Mouse (Mus musculus) hindlimb bud, embryonic 11.5 days (tissue): Measurements from ENCODE around the gene Fam186a.
"Not testable (repeated sequence)": the region's sequence is repeated elsewhere in the genome, so short reads cannot be mapped to it uniquely, and the experiment has no call there.

Experiments used
- DNase-seq: peaks from one replicate; pipeline ENCODE4 v3.0.0-alpha.2; 2012; ENCODE audit warnings: low read depth, low spot score; ENCODE audit errors: extremely low spot score

The Fam186a gene

DNA sequence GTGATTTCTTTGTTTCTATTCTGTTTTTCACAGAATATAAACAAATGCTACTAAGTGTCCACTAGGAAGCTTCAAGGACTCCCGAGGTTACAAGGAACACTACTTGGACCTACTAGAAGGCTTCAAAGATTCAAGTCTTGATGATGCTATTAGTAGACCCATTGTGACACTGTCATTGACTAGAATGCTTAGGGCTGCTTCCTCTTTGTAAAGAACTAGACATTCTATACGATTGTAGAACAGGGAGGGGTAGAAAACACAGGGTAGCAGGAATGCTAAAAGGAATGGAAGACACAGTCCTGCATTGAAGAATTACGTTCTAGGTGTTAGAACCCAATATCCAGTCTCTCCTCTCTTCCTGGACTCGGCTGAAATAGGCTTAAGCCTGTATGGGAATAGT is at the start of gene Fam186a:
TSS of gene Fam186a (minus strand) at position 101 of the 400 bp plus-strand sequence.
- DNase-seq, result no peak

DNA sequence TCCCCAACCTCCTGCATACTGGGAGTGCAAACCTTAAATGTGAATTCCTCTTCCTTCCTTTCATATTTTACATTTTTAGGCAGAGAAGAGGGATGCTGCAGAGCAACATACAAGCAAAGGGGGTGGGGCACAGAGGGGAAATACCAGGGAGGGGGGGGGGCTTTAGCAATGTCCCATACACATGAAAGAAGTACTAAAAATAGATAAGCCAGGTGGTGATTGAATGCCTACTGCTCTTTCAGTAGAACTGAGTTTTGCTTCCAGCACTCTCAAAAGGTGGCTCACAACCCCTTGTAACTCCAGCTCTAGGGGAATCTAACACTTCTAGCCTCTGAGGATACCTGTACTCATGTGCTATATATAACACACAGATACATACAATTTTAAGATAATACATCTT is 39.3 kb upstream of the Fam186a start:
- DNase-seq, result no peak

DNA sequence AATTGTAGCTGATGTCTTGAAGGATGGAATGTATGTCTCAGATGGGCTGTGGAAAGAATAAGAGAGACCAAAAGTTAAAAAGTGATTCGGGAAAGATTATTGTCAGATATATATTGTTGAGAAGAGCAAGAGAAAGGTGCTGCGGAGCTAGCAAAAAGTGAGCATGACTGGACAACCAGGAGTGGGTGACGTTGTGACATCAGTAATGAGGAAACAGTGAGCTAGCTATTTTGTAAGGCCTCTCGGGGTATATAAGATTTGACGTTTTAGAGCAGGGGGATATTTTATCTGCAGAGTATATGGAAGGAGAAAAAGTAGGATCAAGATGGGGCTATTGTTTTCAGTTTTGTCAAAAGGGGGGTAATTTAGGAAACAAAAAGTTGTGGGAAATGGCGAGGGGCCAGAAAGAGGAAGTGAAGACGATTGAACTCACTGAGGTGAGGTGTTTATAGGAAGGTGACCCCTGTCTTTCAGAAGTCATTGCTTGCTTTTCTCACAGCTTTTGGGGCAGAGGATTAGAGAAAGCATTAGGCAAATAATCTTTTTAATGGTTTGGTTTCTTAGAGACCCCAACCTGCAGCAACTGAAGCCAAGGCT is 37.9 kb upstream of the Fam186a start:
- DNase-seq, result no peak

GRCm38 (mm10) chr15:99999390-99999789 is 32.5 kb upstream of the Fam186a start:
- DNase-seq, result no peak

- no peak for DNase-seq
These were observed 30.4 kb upstream of the Fam186a start for GRCm38 (mm10) chr15:99997114-99997804.

DNA sequence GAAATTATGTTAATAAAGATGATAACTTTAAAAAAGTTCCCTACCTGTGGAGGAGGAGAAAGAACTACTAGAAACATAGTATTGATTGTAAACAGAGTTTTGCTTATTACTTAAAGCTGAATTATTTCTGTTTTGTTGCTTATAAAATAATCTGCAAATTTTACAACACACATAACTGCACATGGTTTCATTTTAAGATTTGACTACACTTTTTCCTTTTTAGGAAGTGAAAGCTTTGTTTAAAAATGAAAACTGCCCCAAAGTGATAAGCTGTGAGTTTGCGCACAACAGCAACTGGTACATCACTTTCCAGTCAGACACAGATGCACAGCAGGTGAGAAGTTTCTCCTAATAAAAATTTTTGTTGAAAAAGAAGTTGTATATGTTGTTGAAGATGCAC is 26.2 kb upstream of the Fam186a start:
- DNase-seq, result no peak

GRCm38 (mm10) chr15:99979715-99980114 is 12.9 kb upstream of the Fam186a start:
- DNase-seq, result no peak

DNA sequence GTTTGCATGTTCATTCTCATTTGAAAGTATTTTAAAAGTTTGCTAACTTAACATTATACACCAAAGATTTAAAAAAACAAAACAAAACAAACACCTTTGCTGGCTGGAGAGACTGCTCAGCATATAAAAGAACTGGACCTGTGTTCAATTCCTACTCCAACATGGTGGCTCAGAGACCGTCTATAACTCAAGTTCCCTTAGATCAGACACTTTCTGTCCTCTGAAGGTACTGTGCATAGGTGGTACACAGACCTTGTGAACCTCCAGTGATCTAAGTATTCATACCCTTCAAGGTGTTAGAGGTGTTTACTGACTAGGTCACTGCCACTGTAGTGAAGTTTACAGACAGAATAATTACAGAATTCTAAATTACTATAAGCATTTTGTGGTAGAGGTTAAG is 12.4 kb upstream of the Fam186a start:
- no peak for DNase-seq

DNA sequence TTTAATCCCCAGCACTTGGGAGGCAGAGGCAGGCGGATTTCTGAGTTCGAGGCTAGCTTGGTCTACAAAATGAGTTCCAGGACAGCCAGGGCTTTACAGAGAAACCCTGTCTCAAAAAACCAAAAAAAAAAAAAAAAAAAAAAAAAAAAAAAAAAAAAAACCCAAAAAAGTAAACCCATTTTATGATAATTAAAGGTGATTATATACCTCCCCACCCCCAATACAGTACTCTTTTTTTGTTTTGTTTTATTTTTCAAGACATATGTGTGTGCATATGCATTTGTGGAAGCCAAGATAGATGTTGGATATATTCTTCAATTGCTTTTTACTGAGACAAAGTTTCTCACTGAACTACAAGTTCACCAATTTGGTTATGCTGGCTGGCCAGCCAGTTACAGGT is 9.3 kb upstream of the Fam186a start:
- DNase-seq, result not testable (repeated sequence)

GRCm38 (mm10) chr15:99974476-99975220 is 7.8 kb upstream of the Fam186a start:
- no peak for DNase-seq

DNA sequence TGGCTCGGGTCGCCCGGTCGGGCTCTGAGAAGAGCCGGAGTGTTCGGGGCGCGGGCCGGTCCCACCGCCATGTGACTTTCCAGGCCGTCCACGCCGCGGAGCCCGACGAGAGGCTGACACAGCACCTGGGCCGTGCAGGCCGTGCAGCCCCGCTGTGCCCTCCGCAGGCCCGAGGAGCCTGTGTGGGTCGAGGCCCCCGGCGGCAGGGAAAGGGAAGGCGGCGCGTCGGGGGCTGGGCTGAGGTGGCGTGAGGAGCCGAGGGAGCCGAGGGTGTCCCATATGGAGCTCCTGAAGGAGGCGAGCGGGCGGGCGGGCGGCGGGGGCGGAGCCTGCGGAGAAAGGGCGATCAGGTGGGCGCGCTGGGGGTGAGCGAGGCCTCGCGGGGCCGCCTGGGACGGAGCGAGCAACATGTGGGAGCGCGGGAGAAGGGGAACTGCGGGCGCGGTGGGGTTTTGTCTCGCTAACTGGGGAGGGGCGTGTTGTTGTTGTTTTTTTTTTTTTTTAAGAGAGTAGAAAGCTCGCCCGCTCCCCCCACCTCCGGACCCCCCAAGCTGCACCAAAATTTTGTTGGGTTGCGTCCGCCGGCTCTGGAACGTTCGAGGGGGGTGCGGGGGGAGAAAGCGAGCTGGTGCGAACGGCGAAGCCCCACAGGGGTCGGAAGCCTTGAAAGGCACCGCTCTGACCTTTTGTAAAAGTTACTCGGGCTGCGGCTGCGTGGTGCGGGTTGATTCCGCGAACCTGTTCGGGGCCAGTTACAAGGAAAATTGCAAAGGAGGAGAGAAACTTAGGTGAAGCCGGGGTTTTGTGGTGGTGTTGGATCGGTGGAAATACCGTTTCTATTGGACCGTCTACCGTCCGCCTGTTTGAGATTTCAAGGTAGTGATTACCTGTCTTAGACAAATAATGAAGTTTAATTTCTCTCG is 6.4 kb upstream of the Fam186a start:
- peak; percentile 5 for DNase-seq

DNA sequence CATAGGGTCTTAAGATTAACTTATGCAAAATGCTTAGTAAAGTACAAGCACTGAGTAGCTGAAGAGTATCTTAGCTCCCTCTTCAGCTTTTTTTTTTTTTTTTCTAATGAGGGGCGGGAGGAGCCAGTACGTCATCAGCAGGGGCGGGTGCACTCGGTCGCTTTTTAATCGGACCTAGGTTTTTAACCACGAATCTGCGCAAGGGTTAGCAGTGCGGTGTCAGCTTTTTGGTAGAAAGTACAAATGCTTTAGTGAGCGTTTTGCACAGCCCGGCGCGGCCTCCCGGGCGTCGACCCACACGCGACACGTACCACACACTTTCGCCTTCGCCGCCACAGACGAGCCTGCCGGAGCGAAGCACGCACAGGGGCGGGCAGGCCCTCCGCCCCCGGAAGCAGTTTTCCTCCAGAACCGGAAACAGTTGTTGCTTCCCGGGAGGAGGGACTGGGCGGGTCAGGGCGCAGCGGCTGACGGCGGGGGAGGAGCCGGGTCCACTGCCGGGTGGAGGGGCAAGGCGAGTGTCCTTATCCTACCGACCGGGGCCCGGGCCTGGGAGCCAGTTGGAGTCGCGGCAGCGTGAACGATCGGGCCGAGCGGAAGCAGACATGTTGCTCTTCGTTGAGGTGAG is 5.6 kb upstream of the Fam186a start:
- DNase-seq, result peak; percentile 61

GRCm38 (mm10) chr15:99970606-99971005 is 3.7 kb upstream of the Fam186a start:
- DNase-seq, result no peak

GRCm38 (mm10) chr15:99969765-99970164 is 2.9 kb upstream of the Fam186a start, which contains the start of gene Larp4:
TSS of gene Larp4 (plus strand) at chr15:99970065.
- DNase-seq, result not testable (repeated sequence)

DNA sequence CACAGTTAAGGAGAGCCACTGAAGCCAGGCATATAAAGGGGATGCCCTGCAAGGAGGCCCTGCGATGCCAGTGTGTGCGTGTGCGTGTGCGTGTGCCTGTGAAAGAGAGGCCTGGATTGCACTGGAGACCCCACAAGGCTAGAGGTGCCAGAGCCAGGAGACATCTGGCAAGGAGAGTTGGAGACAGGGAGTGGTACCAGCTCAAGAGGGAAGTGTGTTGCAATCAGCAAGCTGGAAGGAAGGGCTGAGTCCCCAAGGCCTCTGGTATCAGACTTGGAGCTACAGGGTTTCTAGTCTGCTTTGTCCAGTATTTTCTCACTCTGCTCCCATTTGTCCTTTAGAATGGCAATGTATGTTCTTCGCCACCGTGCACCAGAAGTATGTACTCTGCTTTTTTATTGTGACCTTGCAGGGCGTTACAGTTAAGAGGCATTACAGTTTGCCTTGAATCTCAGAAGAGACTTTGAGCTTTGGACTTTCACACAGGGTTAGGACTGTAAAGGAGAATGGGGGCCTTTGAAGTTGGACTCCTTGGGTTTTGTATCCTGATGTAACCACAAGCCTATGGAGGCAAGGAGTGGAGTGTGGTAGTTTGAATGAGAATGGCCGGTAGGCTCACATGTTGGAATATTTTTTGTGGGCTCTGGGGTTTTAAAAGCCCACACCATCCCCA is 1.6 kb downstream of the Fam186a start:
- no peak for DNase-seq

GRCm38 (mm10) chr15:99955324-99955723 is 11.5 kb downstream of the Fam186a start:
- DNase-seq, result no peak

DNA sequence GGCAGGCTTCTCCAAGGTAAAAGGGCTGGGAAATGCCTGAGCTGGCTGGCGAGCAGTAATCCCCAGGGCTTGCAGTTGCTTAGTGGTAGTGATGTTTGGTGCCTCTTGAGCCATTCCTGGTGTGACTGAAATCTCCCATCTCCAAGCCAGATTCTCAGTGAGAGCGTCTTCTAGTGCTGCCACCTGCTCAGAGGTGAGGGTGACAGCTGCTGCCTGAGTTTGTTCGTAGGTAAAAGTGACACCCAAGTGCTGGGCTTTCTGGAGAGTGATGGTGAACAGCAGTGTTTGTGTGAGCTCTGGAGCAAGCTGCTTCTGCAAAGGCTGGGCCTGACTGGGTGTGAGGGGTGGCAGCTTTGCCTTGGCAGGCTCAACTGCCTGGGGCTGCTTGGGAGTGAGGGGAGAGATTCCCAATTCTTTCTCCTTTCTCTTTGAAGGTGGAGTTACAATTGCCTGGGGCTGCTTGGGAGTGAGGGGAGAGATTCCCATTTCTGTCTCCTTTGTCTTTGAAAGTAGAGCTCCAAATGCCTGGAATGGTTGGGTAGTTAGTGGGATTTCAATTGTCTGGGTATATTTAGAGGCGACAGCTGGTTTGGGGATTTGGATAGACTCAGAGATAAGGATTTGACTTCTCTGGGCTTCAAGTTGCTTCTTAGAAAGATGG is 25.8 kb downstream of the Fam186a start:
- no peak for DNase-seq

DNA sequence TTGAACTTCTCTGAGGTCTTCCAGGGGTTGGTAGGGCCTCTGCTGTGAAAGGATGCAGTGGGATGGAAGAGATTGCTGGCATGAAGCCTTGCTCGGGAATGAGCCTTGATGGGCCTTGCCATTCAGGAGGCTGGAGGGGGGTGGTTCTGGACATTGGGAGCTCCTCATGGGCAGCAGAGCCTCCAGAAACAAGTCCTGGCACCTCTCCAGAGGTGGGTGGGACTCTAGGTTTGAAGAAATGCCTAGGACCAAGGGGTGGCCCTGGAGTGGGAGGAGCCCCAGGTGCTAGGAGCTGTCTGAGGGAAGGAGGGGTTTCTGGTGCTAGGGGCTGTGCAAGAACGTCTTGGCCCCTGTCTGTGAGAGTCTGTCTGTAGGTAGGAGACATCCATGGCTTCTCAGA is 26.4 kb downstream of the Fam186a start:
- no peak for DNase-seq

DNA sequence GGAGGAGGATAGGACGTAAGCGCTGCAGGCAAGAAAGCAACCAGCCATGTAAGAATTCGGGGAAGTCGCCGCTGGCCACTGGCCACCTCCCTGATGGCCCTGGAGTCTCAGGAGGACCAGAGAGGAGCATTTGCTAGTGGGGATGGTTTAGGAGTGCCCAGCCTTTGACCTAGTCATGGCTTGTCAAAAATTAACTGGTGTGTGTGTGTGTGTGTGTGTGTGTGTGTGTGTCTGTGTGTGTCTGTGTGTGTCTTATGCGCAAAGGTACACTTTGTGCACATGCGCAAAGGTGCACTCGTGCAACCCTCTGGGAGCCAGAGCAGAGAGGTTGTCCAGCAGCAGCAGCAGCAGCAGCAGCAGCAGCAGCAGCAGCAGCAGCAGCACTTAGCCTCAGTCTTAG is 29.0 kb downstream of the Fam186a start:
- DNase-seq, result no peak
